Mouse (Mus musculus) E14TG2a.4 (cell line): Measurements from ENCODE around the gene Slc22a8.

Source experiments
- CTCF ChIP-seq: conservative IDR thresholded peaks from 2 replicates; pipeline ENCODE4 v1.5.1; 2014; ENCODE audit warnings: low read length
- NANOG ChIP-seq: IDR thresholded peaks from 2 replicates; pipeline ENCODE4 v1.6.1; 2014; ENCODE audit warnings: borderline replicate concordance, low read length, mixed read lengths
- POU5F1 ChIP-seq: IDR thresholded peaks from 2 replicates; pipeline ENCODE4 v1.6.1; 2014; ENCODE audit warnings: low read length, borderline replicate concordance

- TF ChIP-seq CTCF = no peak
- TF ChIP-seq POU5F1 = no peak
- TF ChIP-seq NANOG = no peak
These were observed 55.3 kb downstream of the Slc22a8 start for GRCm38 (mm10) chr19:8646393-8646792.
